Mouse (Mus musculus): ENCODE results near the gene Fam19a3. TPM values are rescaled to one million over a fixed set of nuclear protein-coding genes. Genes with fewer than 3 reads are reported as not detected.

The Fam19a3 gene
- total and polyA plus RNA-seq, 3 experiments = 0.04 to 0.16 TPM; not detected in 1

GRCm38 (mm10) chr3:104795661-104796340 lies 14.2 kb upstream of the Fam19a3 start:
- in situ Hi-C loops (cut with MboI; ENCODE audit: low pct_ligation_motif_present, low pct_unique_long_range_greater_than_20kb, low sequenced_read_pairs) = no loop called here
- peaks cover 46 to 78% of the 10 kb centered on the region in 2 experiments for H3K36me3 ChIP-seq (replicated peaks in 1 of 2; ENCODE audit: control insufficient read depth in 1 of 2, insufficient read depth in 1 of 2, low read length in 1 of 2)
- no peak for TF ChIP-seq JUND (conservative IDR thresholded peaks at IDR 0.05; ENCODE audit: low read depth, low read length)
- TF ChIP-seq RCOR1 (conservative IDR thresholded peaks at IDR 0.05; ENCODE audit: low read depth, low read length) = no peak
- no peak for TF ChIP-seq ZC3H11A (IDR thresholded peaks at IDR 0.05; ENCODE audit: low read depth, low read length)
- TF ChIP-seq PAX5 (IDR thresholded peaks at IDR 0.05; ENCODE audit: low read length) = no peak
- no peak for TF ChIP-seq JUN (IDR thresholded peaks at IDR 0.05; ENCODE audit: insufficient read depth, low read depth, low read length)
- TF ChIP-seq POLR2A (IDR thresholded peaks at IDR 0.05; ENCODE audit: low read depth, low read length) = no peak
- no peak for TF ChIP-seq ELF1 (IDR thresholded peaks at IDR 0.05; ENCODE audit: low read depth, low read length)
- TF ChIP-seq TBP (conservative IDR thresholded peaks at IDR 0.05; ENCODE audit: low read depth, low read length) = no peak
- TF ChIP-seq ZMIZ1 (IDR thresholded peaks at IDR 0.05; ENCODE audit: low read depth, low read length) = no peak
- TF ChIP-seq CHD2 (IDR thresholded peaks at IDR 0.05; ENCODE audit: low read length) = no peak
- no peak for TF ChIP-seq GABPA (IDR thresholded peaks at IDR 0.05; ENCODE audit: insufficient replicate concordance, low read depth, low read length)
- TF ChIP-seq KAT2A (IDR thresholded peaks at IDR 0.05; ENCODE audit: insufficient replicate concordance, low read length) = no peak
- TF ChIP-seq IRF4 (IDR thresholded peaks at IDR 0.05; ENCODE audit: low read depth, low read length) = no peak
- TF ChIP-seq SMC3 (IDR thresholded peaks at IDR 0.05; ENCODE audit: low read depth, low read length) = no peak
- no peak for TF ChIP-seq E2F4 (IDR thresholded peaks at IDR 0.05; ENCODE audit: insufficient replicate concordance, low read depth, low read length)

DNA sequence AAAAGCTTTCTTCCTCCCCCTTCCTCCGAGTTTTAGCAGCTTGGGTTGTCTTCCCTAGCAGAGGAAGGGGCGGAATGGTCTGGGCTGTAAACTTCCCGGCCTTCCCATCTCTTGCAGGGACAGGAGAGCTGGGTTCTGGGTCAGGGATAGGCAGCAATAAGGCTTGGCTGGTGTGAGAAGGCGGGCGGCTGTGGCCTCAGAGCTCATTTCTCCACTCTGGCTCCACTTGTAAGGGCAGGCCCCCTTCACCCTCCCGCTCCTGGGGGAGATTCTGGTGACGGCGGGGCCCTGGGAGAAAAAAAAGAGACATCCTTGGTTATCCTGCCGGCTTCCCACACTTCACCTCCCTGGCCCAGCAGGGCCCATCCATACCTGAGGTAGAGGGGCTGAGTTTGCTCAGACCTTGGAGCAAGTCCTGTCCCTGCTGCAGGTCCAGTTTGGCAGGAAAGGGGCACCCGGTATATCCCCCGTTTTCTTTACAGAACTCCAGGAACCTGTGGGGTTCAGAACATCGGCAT lies 13.4 kb upstream of the Fam19a3 start:
- in situ Hi-C loops (cut with MboI; ENCODE audit: low pct_ligation_motif_present, low pct_unique_long_range_greater_than_20kb, low sequenced_read_pairs) = loop anchor here (5.0 kb wide), 1 partner anchor 67 kb away; the partner anchor contains the start of genes Capza1 and St7l
- H3K27ac ChIP-seq (ENCODE audit: insufficient read depth, low read depth) = no peak overlapping the region
- peaks cover 14 to 59% of the 10 kb centered on the region in 2 experiments for H3K4me1 ChIP-seq (ENCODE audit: control insufficient read depth in 1 of 2, insufficient read depth in 2 of 2)
- H3K4me2 ChIP-seq (ENCODE audit: insufficient read depth, low read depth, poor library complexity, severe bottlenecking) = no peak overlapping the region
- H3K79me2 ChIP-seq (replicated peaks; ENCODE audit: control insufficient read depth, extremely low read depth, insufficient read depth, poor library complexity, severe bottlenecking) = no peaks in the 10 kb centered on the region
- TF ChIP-seq ZNF384 (IDR thresholded peaks at IDR 0.05; ENCODE audit: low read depth, low read length) (no peak), USF2 (conservative IDR thresholded peaks at IDR 0.05; ENCODE audit: low read depth, low read length) (no peak), MAX (IDR thresholded peaks at IDR 0.05; ENCODE audit: low read length) (no peak), IRF4 (IDR thresholded peaks at IDR 0.05; ENCODE audit: low read depth, low read length) (no peak), RAD21 (IDR thresholded peaks at IDR 0.05; ENCODE audit: low read depth, low read length) (no peak), BHLHE40 (IDR thresholded peaks at IDR 0.05; ENCODE audit: low read depth, low read length) (no peak)
- DNase-seq (ENCODE audit: extremely low read depth) = no peak
- H3K9ac ChIP-seq (ENCODE audit: insufficient read depth, low read depth) = no peak overlapping the region
- dilution Hi-C loops (cut with MboI; ENCODE audit: extremely low pct_ligation_motif_present, extremely low pct_unique_long_range_greater_than_20kb, low sequenced_read_pairs) = no loop called here
- H3K9me3 ChIP-seq (replicated peaks; ENCODE audit: low read length) = no peaks in the 10 kb centered on the region
- H3K4me3 ChIP-seq (replicated peaks in 1 of 3; ENCODE audit: low read depth in 2 of 3, low read length in 2 of 3, poor library complexity in 1 of 3) = no peak overlapping the region
- no peaks in the 10 kb centered on the region for H3K27me3 ChIP-seq (replicated peaks)
- H3K36me3 ChIP-seq (replicated peaks in 1 of 2; ENCODE audit: control insufficient read depth in 1 of 2, insufficient read depth in 1 of 2, low read length in 1 of 2) = peaks cover 38 to 74% of the 10 kb centered on the region in 2 experiments

More at GRCm38 (mm10) chr3:104795661-104796340, 14.2 kb upstream of the Fam19a3 start:
- no peak overlapping the region for H3K9ac ChIP-seq (ENCODE audit: insufficient read depth, low read depth)
- 0 out of 2 replicates have a peak overlapping the region, but pooled peaks have one; percentile 1 for H3K27ac ChIP-seq (ENCODE audit: insufficient read depth, low read depth)
- H3K27me3 ChIP-seq (replicated peaks) = no peaks in the 10 kb centered on the region
- H3K4me2 ChIP-seq (ENCODE audit: insufficient read depth, low read depth, poor library complexity, severe bottlenecking) = no peak overlapping the region
- no peaks in the 10 kb centered on the region for H3K79me2 ChIP-seq (replicated peaks; ENCODE audit: control insufficient read depth, extremely low read depth, insufficient read depth, poor library complexity, severe bottlenecking)
- DNase-seq (ENCODE audit: extremely low read depth) = no peak
- no peaks in the 10 kb centered on the region for H3K9me3 ChIP-seq (replicated peaks; ENCODE audit: low read length)
- peaks cover 14 to 51% of the 10 kb centered on the region in 2 experiments for H3K4me1 ChIP-seq (ENCODE audit: control insufficient read depth in 1 of 2, insufficient read depth in 2 of 2)
- no peak overlapping the region for H3K4me3 ChIP-seq (replicated peaks in 1 of 3; ENCODE audit: low read depth in 2 of 3, low read length in 2 of 3, poor library complexity in 1 of 3)
- dilution Hi-C loops (cut with MboI; ENCODE audit: extremely low pct_ligation_motif_present, extremely low pct_unique_long_range_greater_than_20kb, low sequenced_read_pairs) = no loop called here
